Mouse (Mus musculus) embryo, embryonic 10.5 days (tissue): Measurements from ENCODE around the gene Ngb.
A peak's percentile ranks its signal among the peaks of the same experiment; 100 is the strongest.

ENCODE experiments used
- DNase-seq: peaks from one replicate; pipeline ENCODE4 v3.0.0-alpha.2; 2015; ENCODE audit warnings: low spot score

The Ngb gene

GRCm38 (mm10) chr12:87102165-87102631 lies at the start of gene Ngb:
TSS of gene Ngb (minus strand) at chr12:87102539.
- DNase-seq, result peak; percentile 6

- no peak for DNase-seq
Measured at GRCm38 (mm10) chr12:87149471-87149870, 47.1 kb upstream of the Ngb start.

GRCm38 (mm10) chr12:87148136-87148535 lies 45.8 kb upstream of the Ngb start:
- no peak for DNase-seq

GRCm38 (mm10) chr12:87147395-87148089 lies 45.2 kb upstream of the Ngb start, which contains the start of gene Pomt2:
TSS of gene Pomt2 (minus strand) at chr12:87147968.
- peak; percentile 95 for DNase-seq

- peak; percentile 95 for DNase-seq
Measured at GRCm38 (mm10) chr12:87146966-87147365, 44.6 kb upstream of the Ngb start, which contains the start of gene Gstz1. TSS of gene Gstz1 (plus strand) at chr12:87147165.

- no peak for DNase-seq
Measured at GRCm38 (mm10) chr12:87142156-87142555, 39.8 kb upstream of the Ngb start.

- no peak for DNase-seq
Measured at GRCm38 (mm10) chr12:87138768-87139167, 36.4 kb upstream of the Ngb start.

- peak; percentile 35 for DNase-seq
Measured at GRCm38 (mm10) chr12:87138342-87138701, 36.0 kb upstream of the Ngb start.

GRCm38 (mm10) chr12:87137439-87138341 lies 35.4 kb upstream of the Ngb start:
- no peak for DNase-seq

- DNase-seq, result no peak
Measured at GRCm38 (mm10) chr12:87132784-87133183, 30.4 kb upstream of the Ngb start.

GRCm38 (mm10) chr12:87132210-87132609 lies 29.9 kb upstream of the Ngb start:
- no peak for DNase-seq

- DNase-seq, result peak; percentile 55
Measured at GRCm38 (mm10) chr12:87131619-87132018, 29.3 kb upstream of the Ngb start.

- no peak for DNase-seq
Measured at GRCm38 (mm10) chr12:87131181-87131580, 28.8 kb upstream of the Ngb start.

GRCm38 (mm10) chr12:87130224-87130623 lies 27.9 kb upstream of the Ngb start:
- no peak for DNase-seq

- no peak for DNase-seq
Measured at GRCm38 (mm10) chr12:87127256-87127655, 24.9 kb upstream of the Ngb start.

- no peak for DNase-seq
Measured at GRCm38 (mm10) chr12:87121918-87122589, 19.7 kb upstream of the Ngb start.

- DNase-seq, result no peak
Measured at GRCm38 (mm10) chr12:87107357-87107977, 5.1 kb upstream of the Ngb start.

- DNase-seq, result no peak
Measured at GRCm38 (mm10) chr12:87104796-87105195, 2.5 kb upstream of the Ngb start.

- DNase-seq, result no peak
Measured at GRCm38 (mm10) chr12:87103471-87103870, 1.1 kb upstream of the Ngb start.

- no peak for DNase-seq
Measured at GRCm38 (mm10) chr12:87100331-87100730, 2.0 kb downstream of the Ngb start.

- no peak for DNase-seq
Measured at GRCm38 (mm10) chr12:87093671-87094070, 8.7 kb downstream of the Ngb start.

GRCm38 (mm10) chr12:87093249-87093648 lies 9.1 kb downstream of the Ngb start:
- no peak for DNase-seq
